Mouse (Mus musculus) left cerebral cortex, postnatal 10 days (tissue): ENCODE measurements around the gene Ros1. TPM values are rescaled to one million over a fixed set of nuclear protein-coding genes. Genes with fewer than 3 reads are reported as not detected.

ENCODE experiments used
- DNase-seq, 2 experiments: peaks; one replicate each; pipeline ENCODE4 v3.0.0; 2021 to 2022; ENCODE audit warnings: low spot score in 2 of 2, mixed read lengths in 1 of 2; ENCODE audit errors: extremely low spot score in 1 of 2
- intact Hi-C: fragments of 180-260 bp; cut with DNase I; formaldehyde crosslinking; loops from one replicate; pipeline ENCODE4 v1.15.1; 2025
- microRNA-seq: library from miRNA; unstranded; fragments of <30 nt; microRNA quantifications from one replicate; pipeline ENCODE4 v1.2.0, GENCODE M21; 2022
- total RNA-seq, 2 experiments: library from RNA; stranded (reverse); gene quantifications; 2 replicates each; pipeline ENCODE4 v1.2.3; 2021

Gene Ros1
- total RNA-seq, 2 experiments from 2014 or later = not detected

DNA sequence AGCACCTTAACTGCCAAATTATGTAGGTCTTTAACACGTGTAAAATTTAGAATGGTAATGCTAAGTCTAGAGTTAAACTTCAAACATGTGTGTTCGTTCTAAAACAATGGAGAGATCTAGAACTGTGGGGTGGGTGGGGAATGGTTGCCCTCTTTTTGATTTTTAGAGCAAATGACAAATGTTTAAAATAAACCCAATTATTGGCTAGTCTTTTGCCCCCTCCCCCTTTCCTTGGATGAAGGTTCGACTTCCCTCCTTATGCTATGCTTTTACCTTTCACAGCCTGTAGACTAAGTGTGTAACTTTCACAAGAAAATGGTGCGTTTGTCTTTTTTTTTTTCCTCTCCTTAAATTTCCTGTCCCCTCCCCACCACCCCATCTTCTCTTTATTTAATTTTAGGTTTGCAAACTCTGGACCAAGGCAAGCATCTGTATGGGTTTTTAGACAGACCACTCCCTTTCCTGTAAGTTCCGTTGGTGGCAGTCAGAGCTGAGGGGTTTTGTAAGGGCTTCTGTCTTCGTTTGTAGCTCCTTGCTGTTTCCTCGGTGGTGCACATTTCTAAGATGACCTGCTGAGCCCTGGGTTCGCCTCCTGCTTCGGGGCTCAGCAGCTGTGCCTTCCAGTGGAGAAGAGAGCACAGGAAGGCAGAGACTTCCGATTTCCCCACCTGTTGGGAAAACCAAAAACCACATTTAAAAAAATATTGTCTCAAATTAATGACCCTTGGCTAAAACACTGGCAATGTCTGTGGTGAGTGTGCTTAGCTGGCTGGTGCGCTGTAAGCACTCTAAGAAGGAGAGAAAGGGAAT, 166.3 kb downstream of the Ros1 start:
- intact Hi-C loops = loop anchor here (5.0 kb wide), 1 partner anchor 1126 kb away; no protein-coding TSS in a partner anchor
- no peak for DNase-seq

GRCm38 (mm10) chr10:52027161-52028035, 167.6 kb downstream of the Ros1 start:
- intact Hi-C loops = loop anchor here (5.0 kb wide), 1 partner anchor 1125 kb away; no protein-coding TSS in a partner anchor
- peak in 1 of 2 experiments; percentile 22 for DNase-seq

GRCm38 (mm10) chr10:52025821-52026220, 169.2 kb downstream of the Ros1 start:
- intact Hi-C loops = loop anchor here (5.0 kb wide), 1 partner anchor 1124 kb away; no protein-coding TSS in a partner anchor

GRCm38 (mm10) chr10:52025291-52025690, 169.8 kb downstream of the Ros1 start:
- intact Hi-C loops = loop anchor here (5.0 kb wide), 1 partner anchor 1123 kb away; no protein-coding TSS in a partner anchor
- DNase-seq = no peak

More at GRCm38 (mm10) chr10:52025821-52026220, 169.2 kb downstream of the Ros1 start:
- DNase-seq = no peak

GRCm38 (mm10) chr10:52024053-52024410, 171.0 kb downstream of the Ros1 start:
- DNase-seq = no peak
- intact Hi-C loops = no loop called here

DNA sequence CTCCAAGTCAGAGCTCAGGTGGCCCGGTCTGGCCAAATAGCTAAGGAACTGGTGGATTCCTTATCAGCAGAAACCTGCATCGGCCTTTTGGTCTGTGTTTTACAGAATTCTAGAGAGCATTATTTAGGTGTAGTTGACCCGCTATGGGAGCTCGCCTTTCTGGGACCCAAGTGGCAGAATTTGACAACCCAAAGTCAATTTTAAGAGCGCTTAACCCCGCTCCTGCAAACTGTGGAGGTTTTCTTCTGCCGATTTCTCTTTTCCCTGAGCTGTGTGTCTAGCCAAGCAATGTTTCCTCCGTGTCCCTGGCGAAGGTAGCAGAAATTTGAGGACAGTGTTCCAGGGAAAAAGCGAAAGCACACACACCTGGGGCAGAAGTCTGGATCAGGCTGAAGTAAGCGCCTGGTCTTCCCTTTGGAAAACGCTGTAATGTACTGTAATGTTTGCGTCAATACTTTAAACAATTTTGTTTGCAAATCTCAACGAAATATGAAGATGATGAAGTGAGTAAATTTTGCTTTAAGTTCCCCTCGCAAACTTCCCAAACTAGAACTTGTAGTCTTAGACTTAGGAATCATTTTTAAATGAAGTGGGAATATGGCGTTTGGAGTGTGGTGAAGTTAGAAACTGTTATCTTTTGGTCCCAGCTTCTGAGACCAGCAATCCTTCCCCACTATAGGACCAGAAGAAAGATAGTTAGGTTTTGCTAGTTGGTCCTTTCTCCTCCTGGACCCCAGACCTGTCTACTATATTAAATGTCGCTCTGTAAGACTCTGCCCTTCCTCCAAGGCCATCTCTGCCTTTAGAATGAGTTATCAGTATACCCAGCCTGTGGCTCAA, 171.6 kb downstream of the Ros1 start:
- no peak for DNase-seq
- intact Hi-C loops = no loop called here

DNA sequence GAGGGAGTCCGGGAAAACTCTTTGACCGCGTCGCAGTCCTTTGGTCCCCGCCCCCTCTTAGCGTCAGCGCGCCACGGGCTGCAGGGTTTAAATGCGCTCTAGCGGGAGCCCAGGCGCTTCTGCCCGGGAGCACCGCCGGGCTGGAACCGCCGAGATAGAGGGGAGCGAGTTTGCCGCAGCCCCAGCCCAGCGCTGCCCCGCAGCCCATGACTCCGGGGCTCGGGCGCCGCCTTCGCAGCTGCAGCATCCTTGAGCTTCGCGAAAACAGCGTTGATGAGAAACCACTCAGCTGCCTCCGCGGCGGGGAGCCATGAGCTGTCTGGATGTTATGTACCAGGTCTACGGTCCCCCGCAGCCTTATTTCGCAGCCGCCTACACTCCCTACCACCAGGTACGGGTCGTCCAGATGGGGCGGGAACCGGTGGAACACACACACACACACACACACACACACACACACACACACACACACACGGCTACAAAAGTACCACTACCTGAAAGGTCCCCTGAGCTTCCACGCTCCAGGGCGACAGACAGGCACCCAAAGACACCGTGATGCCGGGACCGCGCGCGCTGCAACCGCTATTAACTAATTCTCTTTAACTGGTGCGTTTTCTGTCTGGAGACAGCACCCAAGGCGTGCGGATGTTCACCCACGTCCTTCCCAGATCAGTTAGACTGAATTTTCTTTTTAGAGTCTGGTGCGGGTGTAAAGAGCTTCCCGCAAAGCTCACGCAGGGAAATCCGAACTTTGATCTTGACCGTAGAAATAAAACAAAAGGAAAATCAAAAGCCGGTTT, 172.4 kb downstream of the Ros1 start, which contains the start of gene Vgll2:
Gene Vgll2, plus strand, starts transcription at position 90 of the 800 bp plus-strand sequence.
- peak in 1 of 2 experiments; percentile 27 for DNase-seq
- intact Hi-C loops = no loop called here

DNA sequence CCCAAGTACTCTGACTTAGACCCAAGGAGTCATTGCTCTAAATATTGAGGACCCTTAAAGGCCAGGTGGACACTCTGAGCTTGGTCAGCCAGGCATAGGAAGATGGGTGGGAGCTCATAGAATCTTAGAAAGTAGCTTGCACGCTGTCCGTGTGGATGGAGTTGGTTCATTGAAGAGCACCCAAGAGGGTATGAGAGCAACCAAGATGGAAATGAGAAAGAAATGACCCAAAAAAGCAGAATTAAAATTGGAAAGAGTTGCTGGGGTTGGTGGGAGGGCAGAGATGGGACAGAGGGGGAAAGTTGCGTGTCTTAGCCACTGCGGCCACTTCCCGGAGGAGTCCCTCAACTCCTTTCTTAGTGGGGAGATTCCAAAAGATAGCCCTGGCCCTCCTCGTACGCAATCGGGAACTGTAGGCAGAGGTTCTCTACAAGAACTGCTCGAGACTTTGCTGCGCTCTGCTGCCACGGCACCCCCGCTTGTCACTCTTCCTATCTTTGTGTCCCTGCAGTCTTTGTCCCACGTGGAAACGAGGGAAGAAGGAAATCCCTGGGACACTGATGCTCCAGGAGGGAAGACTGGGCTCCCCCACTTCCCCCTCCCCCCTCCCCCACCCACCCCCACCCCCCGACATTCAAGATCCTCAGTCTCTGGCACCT, 173.2 kb downstream of the Ros1 start:
- intact Hi-C loops = no loop called here
- DNase-seq = no peak

- DNase-seq = no peak
- intact Hi-C loops = no loop called here
These were observed 173.8 kb downstream of the Ros1 start for GRCm38 (mm10) chr10:52021231-52021630.

DNA sequence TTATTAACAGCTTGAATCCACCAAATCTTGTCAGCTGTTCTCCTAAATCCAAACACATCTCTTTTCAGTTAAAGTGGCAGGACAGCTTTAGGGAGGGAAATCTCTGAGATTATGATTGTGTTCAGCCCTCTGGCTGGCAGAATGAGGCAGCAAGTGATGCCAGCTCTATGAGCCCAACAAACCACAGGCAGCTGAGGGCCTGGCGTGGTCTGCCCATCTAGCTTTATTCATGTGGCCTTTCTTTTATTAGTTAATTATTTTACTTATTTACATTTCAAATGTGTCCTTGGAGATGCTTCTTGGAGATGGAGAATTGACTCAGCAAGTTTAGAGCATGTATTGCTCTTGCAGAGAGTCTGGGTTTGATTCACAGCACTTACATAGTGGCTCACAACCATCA, 176.6 kb downstream of the Ros1 start:
- intact Hi-C loops = no loop called here

More for the DNA sequence above, 176.6 kb downstream of the Ros1 start:
- DNase-seq = no peak

Small RNA genes within 50 kb of the gene (microRNA-seq; reads per million reads assigned to microRNA genes)
- not detected for gene Gm24084

Other genes with a start within 250 kb of the Ros1 start
- under 1 TPM in 1 of 2 experiments, not detected in 1; 0.20 TPM for gene Vgll2, start 172.7 kb downstream of the Ros1 start, total RNA-seq
- 1 to 10 TPM; 8.4 to 9.5 TPM for gene Dcbld1, start 38.4 kb upstream of the Ros1 start, total RNA-seq
- not detected for gene Gm26741, start 163.5 kb upstream of the Ros1 start, total RNA-seq
- 10 to 100 TPM; 59.2 to 61.9 TPM for gene Gopc, start 186.9 kb upstream of the Ros1 start, total RNA-seq
- gene Nepn, start 193.7 kb upstream of the Ros1 start, total RNA-seq = not detected
- 10 to 100 TPM; 61.9 to 65.2 TPM for gene Nus1, start 222.3 kb upstream of the Ros1 start, total RNA-seq